Mouse (Mus musculus): ENCODE measurements around the gene Ksr2. TPM values are rescaled to one million over a fixed set of nuclear protein-coding genes. Genes with fewer than 3 reads are reported as not detected.

Ksr2 gene
- polyA plus RNA-seq, 1 experiment = 0.39 TPM

DNA sequence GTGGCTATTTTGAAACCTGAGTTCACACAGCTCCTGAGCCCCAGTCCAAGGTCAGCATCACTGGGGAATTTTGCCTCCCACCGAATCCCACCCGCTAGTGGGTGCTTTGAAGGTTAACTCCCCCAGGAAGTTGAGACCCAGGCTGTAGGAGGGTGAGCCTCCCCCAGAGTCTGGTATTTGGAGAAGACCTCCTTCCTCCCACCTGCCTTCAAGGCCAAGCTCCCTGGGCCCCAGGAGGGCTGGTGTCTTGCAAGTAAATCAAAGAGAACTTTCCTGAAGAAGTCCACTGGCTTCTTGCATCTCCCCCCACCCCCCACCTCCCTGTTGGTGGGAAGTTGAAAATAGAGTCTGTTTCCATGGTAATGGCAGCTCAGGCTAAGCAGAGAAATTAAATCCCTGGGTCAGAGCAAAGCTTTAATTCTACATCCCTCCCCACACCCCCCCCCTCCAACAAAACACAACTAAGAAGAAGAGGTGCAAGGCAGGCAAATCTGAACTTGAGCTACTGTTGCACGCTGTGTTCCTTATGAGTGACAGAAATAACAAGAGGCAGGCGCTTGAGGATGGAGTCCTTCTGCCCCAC is 274.1 kb downstream of the Ksr2 start:
- DNase-seq (ENCODE audit: low read depth) = no peak

DNA sequence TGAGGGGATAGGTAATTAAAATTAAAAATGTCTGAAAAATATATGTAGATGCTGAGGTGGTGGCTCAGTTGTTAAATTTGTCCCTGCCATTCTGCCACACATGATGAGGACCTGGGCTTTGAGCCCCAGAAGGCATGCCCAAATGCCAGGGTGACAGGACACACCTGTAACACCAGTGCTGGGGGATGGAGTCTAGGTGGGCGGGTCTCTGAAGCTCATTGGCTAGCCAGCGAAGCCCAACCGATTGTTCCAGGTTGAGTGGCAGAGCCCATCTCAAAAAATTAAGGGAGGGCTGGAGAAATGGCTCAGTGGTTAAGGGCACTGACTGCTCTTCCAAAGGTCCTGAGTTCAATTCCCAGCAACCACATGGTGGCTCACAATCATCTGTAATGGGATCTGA is 274.9 kb downstream of the Ksr2 start:
- DNase-seq (ENCODE audit: low read depth) = no peak

DNA sequence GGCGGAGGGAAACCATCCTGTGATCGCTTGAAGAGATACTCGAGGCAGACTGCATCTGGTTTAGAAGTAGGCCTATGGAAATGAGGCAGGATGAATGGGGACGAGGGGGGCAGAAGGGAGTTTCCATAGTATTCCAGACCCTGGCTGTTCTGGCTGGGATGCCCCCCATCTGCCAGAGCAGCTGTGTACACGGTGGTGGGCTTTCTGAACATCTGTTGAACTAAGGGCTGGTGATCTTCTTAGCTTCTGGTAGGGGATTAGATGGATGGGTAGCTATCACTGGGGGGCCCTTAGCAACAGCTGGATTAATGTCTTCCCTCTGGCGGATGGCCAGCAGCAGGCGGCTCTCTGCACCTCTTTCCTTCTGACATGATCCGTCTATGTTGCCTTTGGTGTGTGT is 276.0 kb downstream of the Ksr2 start:
- DNase-seq (ENCODE audit: low read depth) = no peak

DNA sequence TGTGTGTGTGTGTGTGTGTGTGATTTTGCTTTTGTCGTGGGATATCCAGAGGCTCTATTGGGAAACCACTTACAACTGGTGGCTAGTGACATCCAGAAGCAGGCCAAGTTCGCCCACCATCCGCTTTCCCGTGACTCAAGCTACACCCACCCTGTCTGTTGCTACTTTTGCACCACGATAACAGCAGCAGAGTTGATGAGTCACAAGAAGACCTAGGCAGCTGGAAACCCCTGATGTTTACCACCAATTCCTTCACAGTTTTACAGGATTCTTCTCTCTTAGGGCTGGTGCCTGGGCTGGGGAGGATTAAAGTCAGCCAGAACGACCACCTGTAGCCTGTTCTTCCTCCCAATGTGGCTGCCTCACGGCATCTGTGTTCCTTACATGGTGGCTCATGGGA is 277.5 kb downstream of the Ksr2 start:
- DNase-seq (ENCODE audit: low read depth) = no peak

DNA sequence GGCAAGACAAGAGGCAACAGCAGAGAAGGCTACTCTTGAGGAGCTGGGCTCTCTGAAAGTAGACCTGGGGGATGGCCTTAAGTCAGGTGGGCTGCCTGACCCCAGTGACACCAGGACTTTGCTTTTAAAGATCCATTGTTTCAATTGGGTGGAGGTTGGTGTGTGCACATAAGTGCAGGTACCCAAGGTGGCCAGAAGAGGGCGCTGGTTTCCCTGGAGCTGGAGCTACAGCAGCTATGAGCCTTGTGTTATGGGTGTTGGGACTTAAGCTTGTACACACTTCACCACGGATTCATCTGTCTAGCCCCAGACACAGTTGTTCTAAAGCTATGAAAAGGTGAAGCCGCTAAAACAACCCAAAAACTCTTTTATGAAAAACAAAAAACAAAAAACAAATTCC is 279.8 kb downstream of the Ksr2 start:
- no peak for DNase-seq (ENCODE audit: low read depth)

DNA sequence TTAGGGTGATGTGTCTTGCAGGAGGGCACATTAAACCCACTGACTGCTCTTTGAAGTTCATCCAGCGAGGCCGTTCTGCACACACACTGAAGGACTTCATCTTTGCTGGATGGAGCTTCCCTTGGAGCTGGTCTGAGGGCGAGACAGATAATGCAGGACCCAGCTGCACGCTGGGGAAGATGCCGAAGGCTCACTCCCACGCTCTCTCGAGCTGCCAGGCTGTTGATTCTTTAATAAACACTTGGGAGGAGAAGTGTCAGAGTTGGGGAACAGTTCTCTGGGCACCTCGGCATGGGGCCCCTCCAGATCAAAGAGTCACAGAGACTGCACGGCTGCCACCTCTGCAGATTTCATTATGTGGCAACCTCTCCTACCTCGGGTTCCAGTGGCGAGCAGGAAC is 280.8 kb downstream of the Ksr2 start:
- no peak for DNase-seq (ENCODE audit: low read depth)

DNA sequence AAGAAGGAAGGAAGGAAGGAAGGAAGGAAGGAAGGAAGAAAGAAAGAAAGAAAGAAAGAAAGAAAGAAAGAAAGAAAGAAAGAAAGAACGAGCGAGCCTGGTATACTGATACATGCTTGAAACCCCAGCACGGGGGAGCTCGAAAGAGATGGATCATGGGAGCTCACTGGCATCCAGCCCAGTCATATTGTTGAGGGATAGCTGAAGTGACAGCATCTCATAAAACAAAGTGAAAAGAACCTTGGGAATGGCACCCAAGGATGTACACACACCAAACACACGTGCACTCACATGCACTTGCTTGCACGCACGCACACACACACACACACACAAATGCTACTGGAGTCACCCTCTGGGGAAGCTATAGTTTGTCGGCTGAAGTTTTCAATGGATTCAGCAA is 282.6 kb downstream of the Ksr2 start:
- DNase-seq (ENCODE audit: low read depth) = no peak

DNA sequence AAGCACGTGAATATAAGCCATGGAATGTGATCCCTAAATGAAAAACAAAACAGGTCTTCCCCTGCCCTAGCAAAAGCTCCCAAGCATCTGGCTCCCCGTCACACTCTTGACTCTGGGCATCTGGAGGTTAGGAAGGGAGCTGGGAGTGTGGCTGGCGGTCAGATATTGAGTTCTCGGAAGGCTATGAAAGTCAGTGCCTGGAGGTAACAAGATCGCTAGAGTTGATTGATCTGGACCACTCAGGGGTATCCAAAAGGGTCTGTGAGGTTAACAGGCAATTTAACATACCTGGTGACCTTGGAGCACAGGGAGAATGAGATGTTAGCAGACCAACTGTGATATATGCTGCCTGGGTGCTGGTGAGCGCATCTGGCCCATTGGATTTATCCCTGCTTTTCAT is 283.8 kb downstream of the Ksr2 start:
- no peak for DNase-seq (ENCODE audit: low read depth)

DNA sequence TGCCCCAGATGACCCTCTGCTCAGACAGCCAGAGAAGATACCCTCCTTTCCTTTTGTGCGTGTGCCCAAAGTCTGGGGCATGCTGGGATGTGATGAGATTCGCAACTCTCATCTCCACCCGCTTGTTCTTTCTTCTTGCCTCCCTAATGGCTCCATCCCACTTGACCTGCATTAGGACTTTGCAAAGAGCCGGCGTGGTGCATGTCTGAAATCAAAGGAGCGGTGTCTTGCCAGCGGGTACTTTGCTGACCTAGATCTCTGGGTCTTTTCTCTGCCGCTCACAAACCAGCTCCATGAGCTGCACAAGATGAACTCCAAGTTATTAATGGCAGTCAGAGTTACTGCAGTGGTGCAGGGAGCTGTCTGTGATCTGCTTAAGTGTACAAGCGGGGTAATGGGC is 290.6 kb downstream of the Ksr2 start:
- DNase-seq (ENCODE audit: low read depth) = no peak

DNA sequence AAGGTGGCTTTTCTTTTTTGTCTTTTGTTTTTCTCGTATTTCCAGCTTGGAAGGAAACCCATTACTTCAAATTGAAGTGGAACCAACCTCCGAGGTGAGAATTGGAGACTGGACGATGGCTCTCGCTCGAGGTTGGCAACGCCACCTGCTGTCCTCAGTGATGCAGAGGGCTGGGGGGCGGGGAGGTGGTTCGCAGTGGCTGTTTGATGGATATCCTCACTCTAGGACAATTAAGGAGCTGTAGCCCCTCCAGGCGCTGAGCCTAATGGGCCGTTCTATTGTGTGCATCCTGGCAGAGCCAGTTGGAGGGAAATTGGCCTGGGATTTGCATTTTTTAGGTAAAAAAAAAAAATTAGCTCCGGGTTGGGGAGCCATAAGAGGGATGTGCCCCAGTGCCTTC is 292.8 kb downstream of the Ksr2 start:
- no peak for DNase-seq (ENCODE audit: low read depth)

DNA sequence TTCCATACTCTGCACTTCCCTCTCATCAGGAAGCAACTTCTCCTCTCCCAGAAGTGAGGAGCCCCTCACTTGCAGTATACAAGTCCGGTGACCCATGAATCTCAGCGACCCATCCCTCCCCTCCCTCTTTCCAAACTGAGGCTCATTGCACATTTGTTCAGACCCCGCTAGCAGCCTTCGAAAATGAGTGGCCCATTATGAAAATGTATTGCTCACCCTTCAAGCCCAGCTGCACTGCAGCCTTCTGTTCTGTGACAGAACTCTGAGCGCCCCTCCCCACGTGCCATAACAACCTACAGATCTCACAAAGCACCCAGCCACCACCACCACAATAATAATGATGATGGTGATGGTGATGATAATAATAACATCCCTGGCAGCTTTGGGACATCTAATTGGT is 295.5 kb downstream of the Ksr2 start:
- no peak for DNase-seq (ENCODE audit: low read depth)

DNA sequence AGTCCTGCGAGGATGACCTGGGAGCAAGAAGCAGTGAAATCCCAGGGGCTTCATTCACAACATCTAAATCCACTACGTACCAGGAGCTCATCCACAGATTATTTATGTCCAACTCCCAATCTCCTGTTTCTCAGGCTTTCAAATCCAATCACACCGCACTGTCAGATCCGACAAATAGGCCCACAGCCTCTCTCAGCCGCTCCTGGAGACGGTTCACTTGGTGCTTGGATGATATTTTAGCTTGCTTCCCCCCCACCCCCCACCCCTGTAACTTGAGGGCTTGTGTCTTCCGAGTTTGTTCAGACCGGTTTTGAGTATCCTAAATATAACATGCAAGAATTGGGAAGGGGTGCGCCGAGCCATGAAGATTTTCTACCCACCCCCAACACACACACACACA is 297.8 kb downstream of the Ksr2 start:
- no peak for DNase-seq (ENCODE audit: low read depth)

DNA sequence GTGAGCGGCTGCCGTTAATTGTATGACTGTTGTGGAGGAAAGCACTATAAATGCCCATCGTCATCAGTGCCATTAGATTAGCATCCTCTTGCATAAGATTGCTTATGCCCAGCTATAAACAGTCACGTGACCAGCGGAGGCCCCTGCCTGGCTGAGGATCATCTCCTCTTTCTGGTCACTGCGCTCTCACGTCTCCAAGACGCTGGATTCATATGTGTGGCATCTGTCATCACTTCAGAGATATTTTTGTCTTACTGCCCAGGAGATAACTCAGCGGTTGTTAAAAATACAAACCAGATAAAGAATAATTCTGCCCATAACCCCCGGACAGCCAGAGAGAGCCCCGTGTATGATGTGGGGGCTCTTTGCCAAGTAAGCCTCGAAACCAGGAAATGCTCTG is 298.4 kb downstream of the Ksr2 start:
- DNase-seq (ENCODE audit: low read depth) = no peak

DNA sequence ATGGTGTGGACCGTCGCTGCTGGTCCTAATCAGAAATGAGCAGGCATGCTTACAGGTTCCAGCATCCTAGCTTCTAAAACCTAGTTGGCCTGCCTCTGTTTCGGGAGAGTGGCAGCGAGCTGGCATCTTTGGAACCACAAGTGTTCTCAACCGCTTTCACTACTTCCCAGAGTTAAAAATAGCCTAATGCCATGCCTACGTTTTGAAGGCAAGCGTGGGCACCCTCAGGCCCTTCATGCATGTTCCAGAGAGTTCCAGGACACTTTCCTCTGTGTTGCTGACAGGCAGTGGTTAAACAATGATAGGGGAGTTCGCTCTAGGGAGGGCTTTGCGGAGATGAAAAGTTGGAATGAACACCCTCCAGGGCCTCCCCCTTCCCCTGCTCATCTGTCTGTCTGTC is 303.3 kb downstream of the Ksr2 start:
- DNase-seq (ENCODE audit: low read depth) = no peak

DNA sequence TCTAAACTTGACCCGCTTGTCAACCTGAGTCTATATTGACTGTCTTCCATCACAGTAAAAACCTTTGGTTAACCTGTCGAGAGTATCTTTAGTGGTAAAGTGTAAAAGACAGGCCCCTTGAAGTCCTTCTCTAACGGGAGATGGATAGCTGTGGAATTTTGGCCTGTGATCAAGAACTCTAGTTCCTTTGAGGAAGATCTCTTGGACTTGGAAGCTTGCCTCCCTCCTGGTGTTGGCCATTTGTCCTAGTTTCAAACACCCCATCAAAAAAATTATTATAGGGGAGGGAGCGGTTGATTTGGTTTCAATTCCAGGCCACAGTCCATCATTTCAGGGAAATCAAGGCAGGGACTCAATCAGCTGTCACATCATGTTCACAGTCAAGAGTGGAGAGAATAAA is 309.5 kb downstream of the Ksr2 start:
- no peak for DNase-seq (ENCODE audit: low read depth)

DNA sequence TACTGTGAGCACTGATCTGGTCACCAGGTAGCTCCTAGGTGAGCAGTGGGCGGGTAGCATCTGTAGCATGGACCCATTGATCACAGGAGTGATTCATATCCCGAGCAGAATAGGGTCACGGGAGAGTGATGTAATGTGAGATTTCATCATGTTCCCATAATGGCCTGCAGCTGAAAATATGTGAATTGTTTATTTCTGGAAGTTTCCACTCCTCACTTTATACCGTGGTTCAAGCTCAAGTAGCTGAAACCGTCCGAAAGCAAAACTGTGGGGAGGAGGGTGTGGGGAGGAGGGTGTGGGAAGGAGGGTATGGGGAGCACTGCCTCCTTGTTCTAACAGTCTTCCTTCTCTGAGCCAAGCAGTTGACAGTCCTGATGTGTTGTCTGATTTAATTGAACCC is 312.7 kb downstream of the Ksr2 start:
- DNase-seq (ENCODE audit: low read depth) = no peak

DNA sequence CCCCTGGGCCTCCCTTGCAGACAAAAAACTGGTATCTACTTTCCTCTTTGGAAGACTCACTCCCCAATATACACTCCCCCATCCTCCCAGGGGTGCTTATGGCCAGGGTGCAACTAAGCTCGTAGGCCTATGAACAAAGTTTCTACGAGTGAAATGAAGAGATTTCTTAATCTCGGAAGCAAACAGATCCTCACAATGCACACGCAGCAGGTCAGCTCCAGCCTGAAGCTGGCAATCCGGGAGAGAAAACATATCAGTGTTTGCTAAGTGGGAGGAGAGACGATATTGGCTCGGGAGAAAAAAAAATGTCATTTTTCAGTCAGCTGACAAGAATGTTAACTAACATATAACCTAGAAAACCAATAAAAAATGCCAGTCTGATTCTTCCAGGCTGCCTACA is 313.3 kb downstream of the Ksr2 start:
- no peak for DNase-seq (ENCODE audit: low read depth)

DNA sequence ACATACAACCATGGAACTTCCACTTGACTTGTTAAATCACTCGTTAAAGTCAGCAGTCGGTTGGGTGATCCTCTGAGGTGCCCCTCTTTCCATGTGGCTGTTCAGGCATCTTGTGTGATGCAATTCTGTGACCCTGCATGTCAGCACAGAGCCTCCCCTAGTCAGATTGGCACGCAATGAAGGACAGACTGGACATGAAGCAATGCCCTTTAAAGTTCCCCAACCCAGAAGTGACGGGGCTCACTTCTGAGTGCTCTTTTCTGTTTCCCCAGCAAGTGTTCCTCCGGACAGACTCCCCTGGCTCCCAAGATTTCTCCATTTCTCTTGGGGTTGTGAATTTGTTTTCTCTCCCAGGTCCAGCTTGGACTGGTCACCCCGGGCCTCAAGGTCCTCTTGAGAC is 317.5 kb downstream of the Ksr2 start:
- DNase-seq (ENCODE audit: low read depth) = no peak

DNA sequence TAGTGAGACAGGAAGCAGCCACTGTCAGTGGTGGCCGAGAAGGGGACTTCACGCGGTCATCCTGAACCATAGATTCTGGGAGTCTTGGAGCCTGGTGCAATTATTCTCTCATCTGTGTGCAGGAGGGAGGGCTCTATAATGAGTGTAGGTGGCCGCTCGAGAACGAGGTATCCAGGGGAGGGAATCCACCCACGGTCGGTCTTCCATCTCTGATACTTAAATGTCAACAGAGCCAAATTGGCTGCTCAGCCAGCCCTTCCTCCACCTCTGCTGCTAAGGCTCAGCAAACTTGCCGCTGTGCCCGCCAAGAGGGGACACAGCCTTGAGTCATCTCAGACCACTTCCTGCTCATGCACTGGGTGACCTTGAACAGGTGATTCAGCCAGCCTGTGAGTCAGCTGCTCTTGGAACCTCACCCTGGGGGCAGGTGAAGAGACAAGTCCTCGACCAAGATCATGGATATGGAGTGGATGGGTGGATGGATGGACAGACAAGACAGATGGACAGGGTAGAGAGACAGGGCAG is 330.9 kb downstream of the Ksr2 start:
- DNase-seq (ENCODE audit: low read depth) = no peak

DNA sequence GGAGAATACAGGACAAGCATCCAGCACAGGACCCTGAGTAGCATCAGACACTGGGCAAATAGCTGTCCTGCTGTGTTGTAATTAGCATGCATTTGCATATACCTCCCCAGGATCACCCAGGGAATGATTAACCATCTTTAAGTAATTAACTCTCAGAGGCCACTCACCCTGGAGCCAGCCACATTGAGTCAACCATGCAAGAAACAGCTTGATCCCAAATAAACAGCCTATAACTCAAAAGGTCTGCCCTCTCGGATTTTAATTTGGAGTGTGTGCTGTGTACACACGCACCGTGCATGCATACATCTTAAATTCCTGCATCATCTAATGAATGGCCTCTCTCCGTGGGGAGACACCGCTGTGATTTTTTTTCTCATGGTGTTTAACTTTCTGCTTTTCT is 335.6 kb downstream of the Ksr2 start:
- DNase-seq (ENCODE audit: low read depth) = no peak

DNA sequence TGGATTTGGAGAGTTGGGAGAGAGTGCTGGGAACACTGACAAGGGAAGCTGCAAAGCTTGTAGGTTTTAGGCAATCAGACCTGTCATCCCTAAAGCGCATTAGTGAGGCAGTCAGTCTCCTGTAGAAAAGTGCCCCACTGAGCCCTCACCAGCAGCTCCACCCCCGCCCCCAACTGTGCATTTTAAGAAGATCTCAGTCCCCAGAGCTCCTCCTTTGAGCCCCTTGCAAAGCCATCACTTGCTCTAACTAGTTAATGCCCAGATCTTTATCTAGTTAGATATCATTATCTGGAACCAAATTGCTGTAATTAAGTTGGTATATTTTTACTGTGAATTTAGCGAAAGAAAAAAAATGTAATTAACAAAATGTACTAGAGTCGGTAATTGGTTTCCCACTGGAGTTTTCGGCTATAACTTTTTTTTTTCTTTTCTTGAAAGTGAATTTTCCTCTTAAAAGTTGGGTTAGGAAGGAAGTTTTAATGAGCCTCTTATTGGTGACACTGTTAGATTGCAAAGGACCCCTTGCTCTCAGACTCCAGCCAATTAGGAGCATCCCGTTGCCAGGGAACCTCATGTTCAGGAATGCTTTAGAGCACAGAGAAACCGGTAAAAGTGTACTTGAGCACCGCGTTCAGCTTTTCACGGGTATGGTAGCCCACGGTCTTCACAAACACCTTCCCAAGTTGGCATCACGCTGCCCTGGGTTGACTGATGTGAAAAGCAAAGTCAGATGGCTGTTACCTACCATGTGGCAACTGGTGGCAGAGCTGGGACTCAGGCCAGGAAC is 344.1 kb downstream of the Ksr2 start:
- no peak for DNase-seq (ENCODE audit: low read depth)

DNA sequence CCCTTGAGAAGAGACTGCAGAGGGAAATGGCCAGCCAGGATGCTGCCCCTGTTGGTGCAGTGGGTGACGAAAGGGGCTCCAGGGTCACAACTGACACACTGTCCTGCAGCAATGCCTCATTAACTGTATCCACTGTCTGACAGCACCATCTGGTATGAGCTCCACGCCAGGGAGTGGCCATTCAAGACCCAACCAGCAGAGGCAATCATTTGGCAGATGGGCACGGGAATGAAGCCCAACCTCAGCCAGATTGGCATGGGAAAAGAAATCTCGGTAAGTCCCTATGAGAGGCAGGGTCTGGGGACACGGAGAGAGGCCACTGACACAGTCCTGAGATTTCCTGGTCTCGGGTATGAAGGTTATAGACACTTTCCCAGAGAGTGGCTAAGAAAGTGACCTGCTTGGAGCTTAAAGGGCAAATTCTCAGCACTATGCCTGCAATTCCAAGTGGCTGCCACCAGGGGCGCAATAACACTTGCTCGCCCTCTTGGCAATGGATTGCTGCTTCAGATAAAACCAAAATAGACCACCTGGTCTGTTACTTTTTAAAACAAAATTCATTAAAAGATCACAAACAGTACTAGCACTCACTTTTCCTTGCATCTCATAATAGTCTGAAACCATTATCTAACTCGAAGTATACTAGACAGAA is 347.5 kb downstream of the Ksr2 start:
- DNase-seq (ENCODE audit: low read depth) = no peak

DNA sequence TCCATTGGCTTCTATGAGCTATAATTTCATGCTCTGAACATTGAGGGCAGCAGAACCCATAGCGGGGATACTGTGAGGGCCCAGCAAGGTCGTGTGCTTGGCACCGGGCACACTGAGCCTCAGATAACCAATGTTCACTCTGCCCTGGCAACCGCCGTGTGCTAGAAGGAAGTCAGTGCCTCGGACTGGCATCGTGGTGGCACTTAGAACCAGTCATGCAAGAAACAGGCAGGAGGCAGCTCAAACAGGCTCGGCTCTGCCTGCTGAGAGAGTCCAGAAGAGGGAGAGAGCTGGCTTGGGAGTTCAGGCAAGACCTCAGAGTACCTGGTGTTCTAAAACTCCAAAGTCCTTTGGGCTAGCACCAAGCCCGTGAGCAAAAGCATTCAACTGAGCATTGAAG is 350.7 kb downstream of the Ksr2 start:
- DNase-seq (ENCODE audit: low read depth) = no peak
